In genomic region chr10:11281498-11282305, GRCm38 (mm10) we compare ENCODE assay signal across 8 mouse cellular contexts. TPM values are rescaled to one million over a fixed set of nuclear protein-coding genes. Genes with fewer than 3 reads are reported as not detected.
DNase-seq lines count a peak whose midpoint lies in the region; ATAC-seq and TF ChIP-seq lines count a peak whose summit lies in the region.

No protein-coding gene starts in this region.

- peak; percentile 6 to 10 for DNase-seq in layer of hippocampus, adult 18-20 months (ENCODE audit: low spot score in 2 of 2)
- DNase-seq in layer of hippocampus, adult 9-10 months (ENCODE audit: low spot score): no peak
- peak; percentile 45 to 53 for DNase-seq in cerebellum, adult 2 months
- peak; percentile 53 for DNase-seq in forebrain, postnatal 0 days
- peak; percentile 36 for DNase-seq in liver, embryonic 13.5 days
- peak; percentile 52 for DNase-seq in thymus, postnatal 14 days

- no peaks in the 10 kb centered on the region; the same call in 1 of the 2 replicates for H3K4me1 ChIP-seq in cerebellum, adult 2 months (ENCODE audit: control insufficient read depth, insufficient read depth, low read length)
- H3K4me1 ChIP-seq in forebrain, postnatal 0 days (ENCODE audit: insufficient read depth): no peaks in the 10 kb centered on the region
- H3K4me1 ChIP-seq in intestine, embryonic 16.5 days (ENCODE audit: control insufficient read depth, insufficient read depth, low read length): peaks cover 7% of the 10 kb centered on the region; the same call in 1 of the 2 replicates
- H3K4me1 ChIP-seq in liver, embryonic 13.5 days (replicated peaks): peaks cover 32% of the 10 kb centered on the region
- H3K4me1 ChIP-seq in neural tube, embryonic 12.5 days: 0 out of 2 replicates have a peak, but pooled peaks cover 3% of the 10 kb centered on the region

- peak overlapping the region; percentile 95 for H3K9ac ChIP-seq in forebrain, postnatal 0 days
- peak overlapping the region; percentile 98 for H3K9ac ChIP-seq in intestine, embryonic 16.5 days (ENCODE audit: low read depth, low read length)
- H3K9ac ChIP-seq in liver, embryonic 13.5 days: peak overlapping the region; percentile 100
- H3K9ac ChIP-seq in neural tube, embryonic 12.5 days: peak overlapping the region; percentile 89

- ATAC-seq in forebrain, postnatal 0 days: peak; percentile 7
- peak; percentile 72 for ATAC-seq in intestine, embryonic 16.5 days
- peak; percentile 25 for ATAC-seq in liver, embryonic 13.5 days (ENCODE audit: low read depth)
- peak; percentile 63 for ATAC-seq in neural tube, embryonic 12.5 days (ENCODE audit: low FRiP score, low read depth)

- no peak for TF ChIP-seq POLR2A in cerebellum, adult 2 months (IDR thresholded peaks at IDR 0.05; ENCODE audit: borderline replicate concordance, insufficient read depth, low read length)

- H3K36me3 ChIP-seq in forebrain, postnatal 0 days (ENCODE audit: insufficient read depth): no peaks in the 10 kb centered on the region
- no peaks in the 10 kb centered on the region for H3K36me3 ChIP-seq in intestine, embryonic 16.5 days (ENCODE audit: control insufficient read depth, insufficient read depth, low read length)
- peaks cover 4% of the 10 kb centered on the region for H3K36me3 ChIP-seq in liver, embryonic 13.5 days
- no peaks in the 10 kb centered on the region for H3K36me3 ChIP-seq in neural tube, embryonic 12.5 days

- no peaks in the 10 kb centered on the region for H3K9me3 ChIP-seq in forebrain, postnatal 0 days (ENCODE audit: low read length)
- no peaks in the 10 kb centered on the region for H3K9me3 ChIP-seq in intestine, embryonic 16.5 days (ENCODE audit: control insufficient read depth, low read length)
- H3K9me3 ChIP-seq in liver, embryonic 13.5 days (replicated peaks): no peaks in the 10 kb centered on the region
- H3K9me3 ChIP-seq in neural tube, embryonic 12.5 days: no peaks in the 10 kb centered on the region

- no peak overlapping the region for H3K27ac ChIP-seq in cerebellum, adult 2 months (ENCODE audit: insufficient read depth, low read length)
- H3K27ac ChIP-seq in forebrain, postnatal 0 days (ENCODE audit: low read depth, low read length): peak overlapping the region; percentile 93
- peak overlapping the region; percentile 92 for H3K27ac ChIP-seq in intestine, embryonic 16.5 days (ENCODE audit: low read length)
- H3K27ac ChIP-seq in liver, embryonic 13.5 days: peak overlapping the region; percentile 98
- H3K27ac ChIP-seq in neural tube, embryonic 12.5 days: peak overlapping the region; percentile 94

- TF ChIP-seq CTCF in cerebellum, adult 2 months (IDR thresholded peaks at IDR 0.05; ENCODE audit: borderline replicate concordance, insufficient read depth, low read depth, low read length): no peak
- no peak for TF ChIP-seq CTCF in forebrain, postnatal 0 days (IDR thresholded peaks at IDR 0.05; ENCODE audit: low read depth)

- H3K4me3 ChIP-seq in cerebellum, adult 2 months (replicated peaks; ENCODE audit: insufficient read depth, low read depth, low read length): peak overlapping the region; percentile 64
- peak overlapping the region; percentile 89 for H3K4me3 ChIP-seq in forebrain, postnatal 0 days (ENCODE audit: low read depth, low read length)
- H3K4me3 ChIP-seq in intestine, embryonic 16.5 days (ENCODE audit: low read length): peak overlapping the region; percentile 96
- peak overlapping the region; percentile 99 for H3K4me3 ChIP-seq in liver, embryonic 13.5 days (replicated peaks)
- H3K4me3 ChIP-seq in neural tube, embryonic 12.5 days: peak overlapping the region; percentile 81

- peak overlapping the region; percentile 92 for H3K4me2 ChIP-seq in forebrain, postnatal 0 days (ENCODE audit: low read depth)
- H3K4me2 ChIP-seq in intestine, embryonic 16.5 days (ENCODE audit: low read depth, low read length): peak overlapping the region; percentile 61
- peak overlapping the region; percentile 66 for H3K4me2 ChIP-seq in liver, embryonic 13.5 days
- H3K4me2 ChIP-seq in neural tube, embryonic 12.5 days (replicated peaks): peak overlapping the region; percentile 81

- H3K27me3 ChIP-seq in cerebellum, adult 2 months (ENCODE audit: control insufficient read depth, insufficient read depth, low read length): no peaks in the 10 kb centered on the region
- no peaks in the 10 kb centered on the region for H3K27me3 ChIP-seq in forebrain, postnatal 0 days (ENCODE audit: insufficient read depth, low read length)
- no peaks in the 10 kb centered on the region for H3K27me3 ChIP-seq in intestine, embryonic 16.5 days (replicated peaks; ENCODE audit: control insufficient read depth, insufficient read depth, low read length)
- no peaks in the 10 kb centered on the region for H3K27me3 ChIP-seq in liver, embryonic 13.5 days
- H3K27me3 ChIP-seq in neural tube, embryonic 12.5 days (replicated peaks): no peaks in the 10 kb centered on the region

- under 1% methylated on average over 68 of the region's 68 CpGs for WGBS in cerebellum, adult 2 months
- 4% methylated on average over 65 of the region's 68 CpGs for WGBS in forebrain, postnatal 0 days
- 1% methylated on average over 34 of the region's 68 CpGs for WGBS in intestine, embryonic 16.5 days
- WGBS in liver, embryonic 13.5 days (ENCODE audit: insufficient replicate concordance): under 1% methylated on average over 56 of the region's 68 CpGs
- WGBS in neural tube, embryonic 12.5 days: under 1% methylated on average over 50 of the region's 68 CpGs

RNA-seq across cellular contexts. Expression of gene Fbxo30, which starts 0.6 kb away (rescaled TPM):
- total RNA-seq in layer of hippocampus, adult 18-20 months (2021): 1 to 10 TPM; 8.2 to 8.8 TPM
- 4.8 and 5.5 TPM in 2 replicates for polyA plus RNA-seq in cerebellum, adult 2 months (2012; rRNA removed)
- total RNA-seq in forebrain, postnatal 0 days (2014; rRNA removed): 9.3 and 12.8 TPM in 2 replicates
- polyA plus RNA-seq in forebrain, postnatal 0 days (2015; fragmentation: Nextera tagmentation; extraction: Ambion mirVana): 4.1 and 7.9 TPM in 2 replicates
- 20.2 and 21.2 TPM in 2 replicates for polyA plus RNA-seq in intestine, embryonic 16.5 days (2015; fragmentation: Nextera tagmentation; extraction: Ambion mirVana)
- 48.2 and 59.6 TPM in 2 replicates for polyA plus RNA-seq in liver, embryonic 13.5 days (2015; fragmentation: Nextera tagmentation; extraction: Ambion mirVana)
- 37.8 and 39.7 TPM in 2 replicates for polyA plus RNA-seq in neural tube, embryonic 12.5 days (2016; fragmentation: Nextera tagmentation; extraction: Ambion mirVana)

Comparison
In these comparisons a context has a peak if more than half of its experiments do, and no peak if none do; other contexts are left out.
1. ATAC-seq: peak in every context shown above with its lines; median percentile 72 in intestine, embryonic 16.5 days; 63 in neural tube, embryonic 12.5 days; 25 in liver, embryonic 13.5 days; 7 in forebrain, postnatal 0 days.